Mouse (Mus musculus): Measurements from ENCODE around the gene Nfkb2.

DNA sequence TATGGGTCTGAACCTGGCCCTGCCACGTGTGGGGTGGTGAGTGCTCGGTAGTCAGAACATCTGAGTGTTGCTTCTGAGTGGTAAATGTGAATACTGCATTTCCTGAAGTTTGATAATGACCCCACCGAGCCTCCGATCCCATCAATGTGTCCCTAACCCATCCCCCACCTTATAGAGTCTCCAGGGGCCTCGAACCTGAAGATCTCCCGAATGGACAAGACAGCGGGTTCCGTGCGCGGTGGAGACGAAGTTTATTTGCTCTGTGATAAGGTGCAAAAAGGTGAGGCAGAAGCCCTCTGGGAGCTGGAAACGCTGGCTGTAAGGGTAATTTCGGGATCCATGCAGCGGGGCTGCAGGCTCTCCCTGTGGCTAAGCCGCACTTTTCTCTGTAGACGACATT, 3.7 kb downstream of the Nfkb2 start:
- TF ChIP-seq USF1 (IDR thresholded peaks at IDR 0.05; ENCODE audit: low read depth): no peak
- no peak for TF ChIP-seq POLR2A (IDR thresholded peaks at IDR 0.05; ENCODE audit: insufficient read length, low read depth)
- TF ChIP-seq CEBPB (IDR thresholded peaks at IDR 0.05; ENCODE audit: insufficient read depth, poor library complexity, severe bottlenecking): no peak
- TF ChIP-seq MAX (IDR thresholded peaks at IDR 0.05; ENCODE audit: low read depth): no peak
- no peak for TF ChIP-seq TCF12 (IDR thresholded peaks at IDR 0.05; ENCODE audit: insufficient read depth, poor library complexity, severe bottlenecking)
- no peak for TF ChIP-seq POLR2AphosphoS2 (IDR thresholded peaks at IDR 0.05; ENCODE audit: insufficient read length, low read depth)
- no peak for TF ChIP-seq MYOG (IDR thresholded peaks at IDR 0.05; ENCODE audit: control insufficient read depth in 1 of 3, insufficient read depth in 1 of 3, insufficient read length in 2 of 3, low read depth in 2 of 3)
- TF ChIP-seq MYOD1 (IDR thresholded peaks at IDR 0.05; ENCODE audit: control insufficient read depth in 1 of 3, insufficient read length in 2 of 3, low read depth in 2 of 3): no peak
